Mouse (Mus musculus) G1E (cell line): ENCODE measurements around the gene Trp53i13.

Source experiments
- CTCF ChIP-seq: IDR thresholded peaks from 2 replicates; pipeline ENCODE4 v1.5.1; 2012; ENCODE audit warnings: low read depth, low read length, inconsistent platforms, mixed read lengths
- GATA1 ChIP-seq: IDR thresholded peaks from 2 replicates; pipeline ENCODE4 v1.6.1; 2012; ENCODE audit warnings: borderline replicate concordance, low read length, inconsistent platforms, mixed read lengths
- GATA2 ChIP-seq: IDR thresholded peaks from 2 replicates; pipeline ENCODE4 v1.6.1; 2012; ENCODE audit warnings: low read depth, low read length, inconsistent platforms, borderline replicate concordance
- POLR2AphosphoS5 ChIP-seq: IDR thresholded peaks from 2 replicates; pipeline ENCODE4 v1.6.1; 2012; ENCODE audit warnings: low read depth, low read length, inconsistent platforms; ENCODE audit not compliant: insufficient replicate concordance
- TAL1 ChIP-seq: conservative IDR thresholded peaks from 2 replicates; pipeline ENCODE4 v1.6.1; 2012; ENCODE audit warnings: low read depth, low read length, inconsistent platforms, mixed read lengths

DNA sequence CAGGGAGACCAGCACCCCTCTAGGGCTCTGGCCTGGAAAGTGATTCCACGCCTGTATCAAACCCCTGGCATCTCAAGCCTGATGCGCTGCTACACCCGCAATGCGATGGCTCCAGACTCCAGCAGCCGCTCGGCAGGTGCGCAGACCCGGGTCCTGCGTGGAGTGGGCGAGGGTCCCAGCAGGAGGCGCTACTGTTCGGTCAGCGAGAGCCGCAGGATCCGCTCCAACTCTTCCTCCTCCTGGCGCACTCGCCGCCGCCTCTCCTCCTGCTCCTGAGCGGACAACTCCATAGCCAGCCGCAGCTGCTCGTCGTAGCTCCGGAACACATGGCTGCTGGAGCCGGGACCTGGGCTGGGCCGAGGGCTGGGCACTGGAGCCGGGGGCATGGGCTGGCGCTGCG, 44.4 kb downstream of the Trp53i13 start:
- TF ChIP-seq CTCF (no peak), GATA1 (no peak), TAL1 (no peak), GATA2 (no peak), POLR2AphosphoS5 (no peak)
